Mouse (Mus musculus) frontal cortex, adult 2 months (tissue): ENCODE data around the gene Trpm5. TPM values are rescaled to one million over a fixed set of nuclear protein-coding genes. Genes with fewer than 3 reads are reported as not detected.

Experiments used
- polyA plus RNA-seq: library from polyadenylated mRNA; depleted of rRNA; stranded (reverse); fragments of >200 nt; gene quantifications from 2 replicates; pipeline ENCODE4 v1.2.3, GENCODE M21; 2012; rRNA removed

Trpm5 gene
- polyA plus RNA-seq, 1 experiment: 0.04 TPM

Other genes with a start within 250 kb of the Trpm5 start
- 132 and 135 TPM in 2 replicates for gene Th, start 163.5 kb downstream of the Trpm5 start, polyA plus RNA-seq
- gene Ascl2, start 125.4 kb downstream of the Trpm5 start, polyA plus RNA-seq: 0.90 and 1.3 TPM in 2 replicates
- gene Tspan32, start 89.6 kb downstream of the Trpm5 start, polyA plus RNA-seq: 0.34 and 0.36 TPM in 2 replicates
- gene Cd81, start 41.9 kb downstream of the Trpm5 start, polyA plus RNA-seq: 516 and 607 TPM in 2 replicates
- gene Tssc4, start 25.4 kb downstream of the Trpm5 start, polyA plus RNA-seq: 68.2 and 74.2 TPM in 2 replicates
- gene Kcnq1, start 11.7 kb upstream of the Trpm5 start, polyA plus RNA-seq: 0.74 and 1.4 TPM in 2 replicates